Mouse (Mus musculus): ENCODE data around the gene Mipol1.

GRCm38 (mm10) chr12:57364027-57364426 is 133.8 kb downstream of the Mipol1 start:
- no peak for TF ChIP-seq POLR2A (IDR thresholded peaks at IDR 0.05; ENCODE audit: insufficient read depth, low read depth, low read length)
- TF ChIP-seq CTCF (IDR thresholded peaks at IDR 0.05; ENCODE audit: insufficient read depth, low read depth, low read length): no peak

All from olfactory bulb, adult 2 months (tissue).